Mouse (Mus musculus) left cerebral cortex, adult 11 months (tissue): Measurements from ENCODE around the gene Saxo2.

Source experiments
- DNase-seq: peaks from one replicate; pipeline ENCODE4 v3.0.0; 2022; ENCODE audit warnings: low spot score

Gene Saxo2

GRCm38 (mm10) chr7:82648353-82649080, at the start of gene Saxo2, which contains the start of gene Efl1:
Saxo2 (minus strand) TSS chr7:82648528.
Efl1 (plus strand) TSS chr7:82648614.
- DNase-seq = peak; percentile 95

GRCm38 (mm10) chr7:82697668-82698067, 49.3 kb upstream of the Saxo2 start:
- DNase-seq = no peak

DNA sequence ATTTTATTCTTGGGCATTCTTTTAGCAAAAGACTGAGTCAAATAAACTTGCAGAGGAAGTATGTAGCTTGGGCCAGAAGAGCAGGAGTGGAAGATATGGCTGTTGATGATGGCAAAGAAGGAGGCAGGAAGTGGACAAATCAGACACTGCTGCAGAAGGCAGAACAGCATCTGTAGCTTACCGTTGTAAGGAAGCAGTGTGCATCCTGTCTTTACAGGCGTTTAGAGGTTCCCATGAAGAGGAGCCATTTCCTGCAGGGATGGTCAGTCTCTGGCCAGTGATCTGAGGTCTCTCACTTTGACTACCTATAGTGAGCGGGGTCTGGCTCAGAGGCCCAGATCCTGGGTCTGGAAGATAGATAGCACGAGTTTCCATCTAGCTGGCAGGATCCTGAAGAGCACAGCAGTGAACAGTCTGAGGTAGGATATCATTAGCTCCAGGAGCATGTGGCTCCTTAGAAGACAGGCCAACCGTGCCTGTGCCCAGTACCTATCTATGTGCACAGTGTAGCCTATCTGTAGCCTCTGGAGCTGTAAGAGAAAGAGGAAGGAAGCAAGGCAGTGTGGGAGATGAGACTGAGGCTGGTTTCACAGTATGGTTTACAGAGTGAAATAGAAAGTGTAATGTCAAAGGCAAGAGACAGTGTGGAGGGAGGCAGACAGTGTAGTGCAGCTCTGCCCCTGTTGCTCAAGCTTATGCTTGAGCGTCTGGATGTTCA, 42.9 kb upstream of the Saxo2 start:
- no peak for DNase-seq

DNA sequence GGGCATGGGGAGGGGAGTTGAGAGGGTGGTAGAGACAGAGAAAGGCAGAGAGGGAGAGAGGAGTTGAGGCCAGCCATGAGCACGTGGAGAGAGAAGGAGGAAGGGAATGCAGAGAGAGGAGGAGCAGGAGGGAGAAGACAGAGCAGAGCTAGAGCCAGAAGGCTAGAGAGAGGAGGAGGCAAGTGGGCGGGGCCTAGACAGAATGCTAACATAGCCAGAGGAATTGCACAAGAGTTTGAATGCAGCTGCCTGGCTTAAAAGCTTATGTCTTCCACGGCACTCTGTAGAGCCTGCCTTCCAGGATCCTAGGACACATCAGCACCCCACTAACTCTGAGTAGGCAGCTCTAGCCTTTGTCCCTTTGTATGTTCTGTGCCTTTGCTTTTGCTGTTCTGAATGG, 40.4 kb upstream of the Saxo2 start:
- DNase-seq = peak; percentile 25

DNA sequence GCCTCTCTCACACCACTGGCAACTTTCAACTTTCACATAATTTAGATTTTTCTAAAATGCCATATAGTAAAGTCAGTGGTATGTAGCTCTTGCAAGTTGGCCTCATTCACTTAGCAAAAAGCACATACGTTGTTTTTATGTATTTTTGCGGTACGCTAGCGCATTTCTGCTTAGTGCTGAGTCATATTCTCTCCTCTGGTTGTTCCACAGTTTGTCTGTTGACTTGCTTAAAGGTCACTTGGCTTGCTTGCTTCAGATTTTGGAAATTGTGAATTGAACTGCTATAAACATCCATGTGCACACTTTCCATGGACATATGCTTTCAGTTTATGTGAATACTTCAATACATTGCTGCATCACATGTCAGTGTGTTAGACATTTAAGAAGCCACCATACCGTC, 31.6 kb upstream of the Saxo2 start:
- DNase-seq = no peak

DNA sequence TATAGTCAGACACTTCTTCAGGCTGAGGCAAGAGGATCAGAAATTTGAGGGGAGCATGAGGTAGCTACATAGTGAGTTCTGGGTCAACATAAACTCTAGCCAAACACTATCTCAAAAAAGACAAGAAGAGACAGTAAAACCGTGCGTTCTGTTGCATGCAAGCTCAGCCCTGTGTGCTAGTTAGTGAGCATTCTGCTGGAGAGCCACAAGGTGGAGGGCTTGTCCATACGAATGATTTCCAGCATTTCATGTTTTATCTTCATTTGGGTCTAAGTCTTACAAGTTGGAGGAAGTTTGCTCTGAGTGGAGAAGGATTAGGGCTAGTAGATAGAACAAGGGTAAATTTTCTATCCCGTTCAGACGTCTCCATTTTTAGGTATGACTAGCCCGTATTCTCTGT, 28.5 kb upstream of the Saxo2 start:
- no peak for DNase-seq

GRCm38 (mm10) chr7:82676001-82676400, 27.7 kb upstream of the Saxo2 start:
- DNase-seq = no peak

- DNase-seq = no peak
Measured at GRCm38 (mm10) chr7:82664604-82665003, 16.3 kb upstream of the Saxo2 start.

GRCm38 (mm10) chr7:82649081-82649445, 735 bp upstream of the Saxo2 start:
- no peak for DNase-seq

- DNase-seq = no peak
Measured at GRCm38 (mm10) chr7:82647909-82648308, 419 bp downstream of the Saxo2 start.

DNA sequence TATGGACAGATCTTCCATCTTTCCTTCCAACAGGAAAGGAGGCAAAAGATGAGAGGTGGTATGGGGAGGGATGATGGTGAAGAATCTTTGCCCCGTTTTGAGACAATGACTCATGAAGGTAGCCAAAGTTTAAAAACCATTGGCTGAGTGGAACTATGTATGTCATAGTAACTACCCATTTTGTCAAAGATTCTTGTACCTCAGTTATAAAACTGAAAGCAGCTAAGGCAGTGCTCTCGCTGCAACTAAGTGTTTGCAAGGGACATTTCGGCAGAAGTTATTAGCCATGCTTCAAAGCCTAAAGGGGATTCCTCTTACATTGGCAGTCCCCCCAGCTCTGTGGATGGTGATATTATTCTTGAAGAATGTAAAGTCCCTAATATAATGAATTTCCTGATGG, 1.1 kb downstream of the Saxo2 start:
- DNase-seq = no peak

- no peak for DNase-seq
Measured at GRCm38 (mm10) chr7:82625342-82625741, 23.0 kb downstream of the Saxo2 start.

DNA sequence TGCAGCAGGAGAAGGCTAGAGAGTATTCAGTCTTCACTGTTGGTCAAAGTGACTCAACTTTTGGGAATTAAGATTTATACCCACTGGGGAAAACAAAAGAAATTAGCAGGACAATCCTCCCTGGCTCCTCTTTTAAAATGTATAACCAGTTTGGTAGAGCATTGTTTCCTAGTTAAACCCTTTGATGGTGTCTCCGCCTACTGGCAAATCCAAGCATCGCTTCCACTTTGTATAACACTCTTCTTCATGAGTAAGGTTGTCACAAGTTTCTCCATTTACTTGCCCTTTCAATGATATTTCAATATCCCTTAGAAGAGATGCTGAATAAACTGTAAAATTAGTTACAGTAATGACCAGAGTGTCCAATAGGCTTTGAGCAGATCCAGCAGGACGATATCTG, 38.7 kb downstream of the Saxo2 start:
- DNase-seq = no peak

GRCm38 (mm10) chr7:82605425-82605824, 42.9 kb downstream of the Saxo2 start:
- no peak for DNase-seq

DNA sequence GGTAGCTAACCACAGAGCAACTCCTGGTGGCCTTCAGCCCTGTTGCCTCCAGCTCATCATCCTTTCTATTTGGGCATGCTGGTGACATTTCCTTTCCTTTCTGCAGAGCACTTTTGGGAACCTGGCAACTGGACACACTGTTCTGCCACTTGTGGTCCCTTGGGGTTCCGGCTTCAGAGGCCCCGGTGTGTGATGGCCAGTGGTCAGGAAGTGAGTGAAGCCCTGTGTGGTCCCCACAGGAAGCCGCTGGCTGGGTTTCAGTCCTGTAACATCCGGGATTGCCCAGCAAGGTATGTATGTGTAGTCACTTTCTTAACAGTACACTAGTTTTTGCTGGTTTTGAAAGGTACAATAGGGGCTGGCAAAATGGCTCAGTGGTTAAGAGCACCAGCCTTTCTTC, 46.3 kb downstream of the Saxo2 start:
- DNase-seq = no peak

DNA sequence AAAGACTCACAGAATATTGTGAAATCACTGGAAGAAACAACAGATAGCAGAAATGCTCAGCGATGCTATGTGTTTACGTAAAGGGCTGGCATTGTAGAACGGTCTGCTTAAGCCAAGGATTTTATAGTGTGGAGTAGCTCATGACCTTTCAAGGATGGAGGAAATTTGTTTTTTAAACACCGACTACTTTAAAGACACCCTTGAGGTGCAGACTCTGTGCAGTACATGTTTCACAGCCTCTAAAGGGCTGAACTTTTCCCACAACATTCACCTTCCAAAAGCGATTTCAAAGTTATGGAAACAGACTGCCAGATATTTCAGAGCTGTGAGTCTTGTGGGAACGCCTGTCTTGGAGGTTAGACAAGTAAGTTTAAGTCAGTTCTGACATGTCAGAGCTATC, 57.4 kb downstream of the Saxo2 start:
- no peak for DNase-seq
